Mouse (Mus musculus) T-helper 2 cell (primary cell): ENCODE measurements around the gene Uggt1.

Source experiments
- in situ Hi-C: fragments of 300-600 bp; cut with MboI, MseI; formaldehyde crosslinking; loops from one replicate; pipeline ENCODE4 v1.15.1; 2025; ENCODE audit warnings: high pct_unique_total_duplicates

The Uggt1 gene

GRCm38 (mm10) chr1:36244058-36244827 is at the start of gene Uggt1:
Gene Uggt1, minus strand, starts transcription at chr1:36244720.
- in situ Hi-C loops = no loop called here

GRCm38 (mm10) chr1:36293470-36293869 is 49.0 kb upstream of the Uggt1 start:
- in situ Hi-C loops = no loop called here

- in situ Hi-C loops = no loop called here
Observed at GRCm38 (mm10) chr1:36281849-36282248, 37.3 kb upstream of the Uggt1 start.

GRCm38 (mm10) chr1:36280938-36281337 is 36.4 kb upstream of the Uggt1 start:
- in situ Hi-C loops = no loop called here

DNA sequence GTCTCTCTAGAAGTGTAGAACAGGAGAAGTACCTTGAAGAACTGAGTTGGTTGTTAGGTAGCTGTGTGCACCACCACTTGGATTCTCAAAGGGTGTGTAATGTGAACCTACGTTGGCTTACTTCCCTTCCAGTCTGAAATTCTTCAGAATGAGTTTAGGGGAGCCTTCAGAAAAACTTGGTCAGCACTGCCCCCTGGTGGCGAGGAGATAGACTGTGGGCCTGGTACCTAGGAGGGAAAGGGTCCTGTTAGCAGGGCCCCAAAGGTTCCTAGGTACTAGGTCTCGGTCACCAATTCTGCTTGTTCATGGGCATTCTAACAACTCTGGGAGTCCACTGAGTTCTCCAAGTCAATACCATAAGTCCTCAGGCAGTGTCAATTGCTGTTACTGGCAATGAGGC is 34.7 kb upstream of the Uggt1 start:
- in situ Hi-C loops = loop anchor here (5.0 to 10.0 kb wide), 2 partner anchors 47 to 214 kb away; partner anchors contain the start of gene Hs6st1

- in situ Hi-C loops = loop anchor here (5.0 to 10.0 kb wide), 2 partner anchors 45 to 213 kb away; partner anchors contain the start of gene Hs6st1
Observed at GRCm38 (mm10) chr1:36277267-36278060, 32.9 kb upstream of the Uggt1 start.

- in situ Hi-C loops = loop anchor here (5.0 to 10.0 kb wide), 2 partner anchors 44 to 211 kb away; partner anchors contain the start of gene Hs6st1
Observed at GRCm38 (mm10) chr1:36275635-36276389, 31.3 kb upstream of the Uggt1 start.

- in situ Hi-C loops = loop anchor here (10.0 kb wide), 1 partner anchor 210 kb away; the partner anchor contains the start of gene Hs6st1
Observed at GRCm38 (mm10) chr1:36274455-36274854, 29.9 kb upstream of the Uggt1 start, which contains the start of gene Neurl3. Gene Neurl3, minus strand, starts transcription at chr1:36274679.

DNA sequence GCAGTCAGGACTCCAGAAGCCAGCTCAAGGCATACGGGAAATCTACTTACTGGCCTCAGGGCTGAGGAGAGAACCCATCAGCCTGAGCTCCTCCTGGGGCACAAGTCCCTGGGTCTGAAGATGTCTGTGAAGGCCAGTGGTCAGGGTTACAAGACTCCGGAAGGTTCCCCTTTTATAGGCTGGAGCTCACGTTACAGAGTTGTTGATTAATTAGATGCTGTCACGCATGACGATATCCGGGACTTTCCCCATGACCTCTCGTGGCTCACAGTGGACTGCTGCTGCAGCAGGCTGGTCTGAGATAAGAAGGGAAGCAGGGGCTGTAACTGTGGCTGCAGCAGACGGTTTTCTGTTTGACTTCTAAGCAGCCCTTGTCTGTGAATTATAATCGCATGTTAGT is 28.8 kb upstream of the Uggt1 start:
- in situ Hi-C loops = loop anchor here (10.0 kb wide), 1 partner anchor 208 kb away; the partner anchor contains the start of gene Hs6st1

DNA sequence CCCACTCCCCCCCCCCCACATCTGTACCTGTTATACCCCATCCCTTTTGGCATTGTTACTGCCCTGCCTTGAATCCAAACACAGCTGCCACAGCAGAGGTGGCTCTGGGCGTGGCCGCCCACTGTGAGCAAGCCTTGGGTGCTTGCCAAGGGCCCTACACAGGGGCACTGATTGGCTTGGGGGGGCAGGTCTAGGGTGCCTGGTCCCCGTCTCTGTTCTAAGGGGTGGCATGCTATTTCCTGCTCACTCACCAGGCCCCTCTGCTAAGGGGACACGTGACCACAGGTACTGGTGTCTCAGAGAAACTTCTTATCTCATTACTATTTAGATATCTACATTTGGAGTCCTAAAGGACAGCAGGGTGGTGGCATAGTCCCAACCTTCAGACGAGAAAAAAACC is 28.0 kb upstream of the Uggt1 start:
- in situ Hi-C loops = loop anchor here (10.0 kb wide), 1 partner anchor 208 kb away; the partner anchor contains the start of gene Hs6st1

DNA sequence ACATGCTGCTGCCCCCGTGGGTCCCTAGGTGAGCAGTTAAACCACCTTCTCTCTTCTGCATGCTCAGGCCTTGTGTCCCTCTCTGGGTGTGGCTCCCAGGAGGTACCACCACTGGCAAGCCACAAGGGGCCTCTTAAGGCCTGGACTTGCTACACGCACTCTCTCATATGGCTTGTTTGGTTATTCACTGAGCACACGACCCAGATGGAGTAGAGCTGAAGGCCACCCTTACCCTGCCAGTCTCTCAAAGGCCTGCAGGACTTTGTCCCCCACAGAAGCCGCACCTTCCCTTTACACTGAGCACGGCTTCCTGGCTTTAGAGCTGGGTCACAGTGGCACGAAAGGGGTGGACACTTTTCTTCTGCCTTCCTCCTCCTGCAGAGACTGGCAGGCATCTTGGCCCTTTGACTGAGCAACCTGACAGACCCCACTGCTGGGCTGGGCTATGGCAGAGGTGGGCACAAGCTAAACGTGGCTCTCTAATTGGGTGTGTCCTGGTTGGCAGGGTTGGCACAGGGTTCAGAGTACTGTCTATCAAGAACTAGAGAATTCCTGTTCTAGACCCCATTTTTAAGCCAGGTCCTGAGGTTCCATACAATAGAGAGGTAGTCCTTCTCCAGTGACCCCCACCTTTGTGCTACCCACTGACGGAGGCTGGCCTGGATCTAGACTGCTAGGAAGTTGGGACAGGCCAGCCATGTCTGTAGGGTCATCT is 27.2 kb upstream of the Uggt1 start:
- in situ Hi-C loops = loop anchor here (10.0 kb wide), 1 partner anchor 207 kb away; the partner anchor contains the start of gene Hs6st1

DNA sequence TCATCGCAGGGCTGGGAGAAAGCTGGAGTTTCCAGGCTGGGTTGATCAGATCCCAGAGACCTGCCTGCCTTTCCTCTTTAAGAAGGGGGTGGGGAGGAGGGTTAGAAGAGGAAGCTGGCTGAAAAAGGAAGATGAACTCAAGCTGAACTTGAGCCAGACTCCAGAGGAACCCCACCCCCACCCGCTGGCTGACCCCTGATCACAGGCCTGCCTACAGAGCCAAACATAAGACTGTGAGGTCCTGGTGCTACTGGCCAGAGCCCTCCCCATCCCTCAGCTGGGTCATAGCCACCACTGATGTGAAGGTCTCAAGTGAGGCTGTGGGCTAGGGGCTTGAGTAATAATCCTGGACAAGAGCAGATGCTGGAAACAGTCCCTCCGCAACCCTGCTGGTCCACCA is 26.1 kb upstream of the Uggt1 start:
- in situ Hi-C loops = loop anchor here (10.0 kb wide), 1 partner anchor 206 kb away; the partner anchor contains the start of gene Hs6st1

DNA sequence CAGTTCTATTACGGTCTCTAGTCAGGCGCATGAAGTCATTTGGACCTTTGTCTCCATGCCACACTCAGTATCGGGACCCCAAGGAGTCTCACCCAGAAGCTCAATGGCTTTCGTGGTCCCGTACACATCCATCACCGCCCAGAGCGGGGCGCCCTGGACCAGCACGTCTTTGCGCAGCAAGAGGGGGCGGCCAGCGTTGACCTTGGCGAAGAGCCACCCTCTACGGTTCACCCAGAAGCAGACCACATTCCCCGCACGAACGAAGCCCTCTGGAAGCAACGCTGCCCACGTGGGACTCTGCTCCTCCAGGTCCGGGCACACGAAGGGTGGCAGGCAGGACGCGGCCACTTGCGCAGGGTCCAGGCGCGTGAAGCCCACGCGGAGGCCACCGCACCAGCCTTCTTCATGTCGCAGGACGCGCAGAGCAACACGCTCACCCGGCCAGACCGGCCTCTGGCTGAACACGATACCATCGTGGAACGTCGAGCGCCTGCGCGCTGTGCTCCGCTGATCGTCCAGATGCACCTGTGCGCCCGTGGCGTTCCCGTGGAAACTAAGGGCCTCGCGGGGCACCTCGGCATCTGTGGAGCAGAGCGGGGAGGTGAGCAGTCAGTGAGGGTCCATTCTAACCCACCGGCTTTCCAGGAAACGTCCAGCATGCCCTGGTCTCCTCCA is 24.7 kb upstream of the Uggt1 start:
- in situ Hi-C loops = loop anchor here (10.0 kb wide), 1 partner anchor 414 kb away; no protein-coding TSS in a partner anchor

- in situ Hi-C loops = loop anchor here (10.0 kb wide), 1 partner anchor 413 kb away; no protein-coding TSS in a partner anchor
Observed at GRCm38 (mm10) chr1:36267595-36267994, 23.1 kb upstream of the Uggt1 start.

DNA sequence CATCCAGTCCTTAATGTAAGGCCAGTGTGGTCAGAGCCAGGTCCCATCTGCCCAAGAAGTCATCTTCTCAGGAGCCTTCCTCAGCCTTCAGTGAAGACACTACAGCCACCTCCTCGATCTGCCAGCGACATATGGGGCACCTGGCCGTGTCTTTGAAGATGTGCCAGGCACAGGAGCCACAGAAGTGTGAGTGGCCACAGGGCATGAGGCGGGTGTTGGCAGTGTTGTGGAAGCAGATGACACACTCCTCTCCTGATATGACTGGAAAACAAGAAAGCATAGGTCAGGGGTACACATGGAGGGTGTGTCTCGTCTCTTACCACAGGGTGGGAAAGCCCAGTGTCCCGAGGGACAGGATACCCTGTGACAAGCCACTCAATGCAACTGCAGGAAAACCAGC is 21.8 kb upstream of the Uggt1 start:
- in situ Hi-C loops = loop anchor here (10.0 kb wide), 1 partner anchor 411 kb away; no protein-coding TSS in a partner anchor

- in situ Hi-C loops = loop anchor here (10.0 kb wide), 1 partner anchor 409 kb away; no protein-coding TSS in a partner anchor
Observed at GRCm38 (mm10) chr1:36263833-36264488, 19.4 kb upstream of the Uggt1 start.

- in situ Hi-C loops = loop anchor here (10.0 kb wide), 1 partner anchor 407 kb away; no protein-coding TSS in a partner anchor
Observed at GRCm38 (mm10) chr1:36261708-36262504, 17.4 kb upstream of the Uggt1 start.

DNA sequence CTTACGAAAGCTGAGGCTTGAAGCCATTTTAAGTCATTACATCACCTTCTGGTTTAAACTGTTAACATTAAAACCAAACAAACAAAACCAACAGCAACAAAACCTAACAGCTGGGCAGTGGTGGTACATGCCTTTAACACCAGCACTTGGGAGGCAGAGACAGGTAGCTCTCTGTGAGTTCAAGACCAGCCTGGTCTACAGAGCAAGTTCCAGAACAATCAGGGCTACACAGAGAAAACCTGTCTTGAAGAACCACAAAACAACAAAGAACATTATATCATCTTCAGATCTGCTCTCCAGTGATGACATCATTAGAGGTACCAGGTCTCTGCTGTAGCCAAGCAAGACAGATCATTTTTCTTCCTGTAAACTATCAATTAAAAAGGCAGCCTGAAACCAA is 15.9 kb upstream of the Uggt1 start:
- in situ Hi-C loops = loop anchor here (10.0 kb wide), 1 partner anchor 406 kb away; no protein-coding TSS in a partner anchor
